Mouse (Mus musculus) stomach, postnatal 0 days (tissue): ENCODE measurements around the gene Vmn1r222.
"Not testable (repeated sequence)": the region's sequence is repeated elsewhere in the genome, so short reads cannot be mapped to it uniquely, and the experiment has no call there.

ENCODE experiments used
- CTCF ChIP-seq: IDR thresholded peaks from 2 replicates; pipeline ENCODE4 v1.5.1; 2016; ENCODE audit warnings: antibody characterized with exemption, low read depth, mild to moderate bottlenecking, moderate library complexity
- EP300 ChIP-seq: optimal IDR thresholded peaks from 2 replicates; pipeline ENCODE3; 2016; ENCODE audit warnings: antibody characterized with exemption

GRCm38 (mm10) chr13:23213827-23214226 is 21.9 kb downstream of the Vmn1r222 start, which contains the start of gene Vmn1r221:
- TF ChIP-seq EP300, CTCF: not testable (repeated sequence)
